Mouse (Mus musculus) 3134 (cell line): ENCODE results near the gene Frmd4a.
"Not testable (repeated sequence)": the region's sequence is repeated elsewhere in the genome, so short reads cannot be mapped to it uniquely, and the experiment has no call there.

ENCODE experiments used
- DNase-seq: peaks from one replicate; pipeline ENCODE4 v3.0.0-alpha.2; 2011; ENCODE audit warnings: low spot score; ENCODE audit not compliant: insufficient read length; ENCODE audit errors: extremely low read depth

Frmd4a gene

GRCm38 (mm10) chr2:4544360-4544759, 526.8 kb downstream of the Frmd4a start:
- DNase-seq: no peak

- no peak for DNase-seq
These were observed 527.7 kb downstream of the Frmd4a start for GRCm38 (mm10) chr2:4545261-4545660.

- DNase-seq: no peak
These were observed 529.6 kb downstream of the Frmd4a start for GRCm38 (mm10) chr2:4547003-4547662.

- no peak for DNase-seq
These were observed 531.8 kb downstream of the Frmd4a start for GRCm38 (mm10) chr2:4549271-4549670.

- no peak for DNase-seq
These were observed 532.7 kb downstream of the Frmd4a start for GRCm38 (mm10) chr2:4550017-4550763.

- no peak for DNase-seq
These were observed 533.9 kb downstream of the Frmd4a start for GRCm38 (mm10) chr2:4551438-4551837.

GRCm38 (mm10) chr2:4551866-4552265, 534.3 kb downstream of the Frmd4a start:
- DNase-seq: no peak

- DNase-seq: no peak
These were observed 535.0 kb downstream of the Frmd4a start for GRCm38 (mm10) chr2:4552486-4552885.

GRCm38 (mm10) chr2:4555221-4555631, 537.7 kb downstream of the Frmd4a start:
- no peak for DNase-seq

GRCm38 (mm10) chr2:4556188-4556587, 538.7 kb downstream of the Frmd4a start:
- no peak for DNase-seq

GRCm38 (mm10) chr2:4557028-4557427, 539.5 kb downstream of the Frmd4a start:
- DNase-seq: no peak

- peak; percentile 30 for DNase-seq
These were observed 539.9 kb downstream of the Frmd4a start for GRCm38 (mm10) chr2:4557466-4557865.

- no peak for DNase-seq
These were observed 541.2 kb downstream of the Frmd4a start for GRCm38 (mm10) chr2:4558651-4559203.

- DNase-seq: peak; percentile 87
These were observed 541.8 kb downstream of the Frmd4a start for GRCm38 (mm10) chr2:4559211-4559882.

GRCm38 (mm10) chr2:4559883-4560247, 542.3 kb downstream of the Frmd4a start:
- no peak for DNase-seq

- DNase-seq: not testable (repeated sequence)
These were observed 543.0 kb downstream of the Frmd4a start for GRCm38 (mm10) chr2:4560516-4560915.

GRCm38 (mm10) chr2:4561196-4561595, 543.7 kb downstream of the Frmd4a start:
- DNase-seq: no peak

- DNase-seq: no peak
These were observed 544.9 kb downstream of the Frmd4a start for GRCm38 (mm10) chr2:4562373-4562772.

GRCm38 (mm10) chr2:4562826-4563225, 545.3 kb downstream of the Frmd4a start:
- no peak for DNase-seq

- DNase-seq: no peak
These were observed 545.8 kb downstream of the Frmd4a start for GRCm38 (mm10) chr2:4563322-4563721.

GRCm38 (mm10) chr2:4566260-4566955, 548.9 kb downstream of the Frmd4a start:
- DNase-seq: no peak
